Mouse (Mus musculus) spleen, postnatal 10 days (tissue): ENCODE measurements around the gene B9d2.
A peak's percentile ranks its signal among the peaks of the same experiment; 100 is the strongest.

Experiments used
- DNase-seq, 2 experiments: peaks; one replicate each; pipeline ENCODE4 v3.0.0; 2021 to 2022; ENCODE audit warnings: low spot score in 2 of 2

The B9d2 gene

GRCm38 (mm10) chr7:25680514-25681258 is at the start of gene B9d2:
TSS of gene B9d2 (plus strand) at chr7:25680780.
- DNase-seq: peak; percentile 99 to 100

DNA sequence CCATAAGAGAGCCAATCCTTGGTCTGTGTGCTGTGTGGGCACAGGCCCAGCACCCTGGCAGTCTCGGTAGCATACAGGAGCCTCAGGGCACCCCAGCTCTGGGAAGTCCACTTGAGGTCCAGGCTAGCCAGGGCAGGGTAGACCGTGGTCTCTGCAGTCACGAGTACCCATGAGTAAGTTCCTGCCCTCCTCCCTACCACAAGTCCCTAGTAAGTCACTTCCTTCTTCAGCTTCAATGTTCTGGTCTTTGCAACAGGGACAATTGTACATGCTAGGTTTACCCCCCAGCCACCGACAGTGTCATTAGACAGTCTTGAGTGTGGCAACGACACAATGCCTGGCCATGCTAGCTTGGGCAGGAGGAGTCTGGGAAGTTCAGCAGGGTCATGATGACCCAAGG is 47.9 kb upstream of the B9d2 start:
- DNase-seq: no peak

GRCm38 (mm10) chr7:25636373-25636772 is 44.2 kb upstream of the B9d2 start:
- DNase-seq: peak in 1 of 2 experiments; percentile 75

DNA sequence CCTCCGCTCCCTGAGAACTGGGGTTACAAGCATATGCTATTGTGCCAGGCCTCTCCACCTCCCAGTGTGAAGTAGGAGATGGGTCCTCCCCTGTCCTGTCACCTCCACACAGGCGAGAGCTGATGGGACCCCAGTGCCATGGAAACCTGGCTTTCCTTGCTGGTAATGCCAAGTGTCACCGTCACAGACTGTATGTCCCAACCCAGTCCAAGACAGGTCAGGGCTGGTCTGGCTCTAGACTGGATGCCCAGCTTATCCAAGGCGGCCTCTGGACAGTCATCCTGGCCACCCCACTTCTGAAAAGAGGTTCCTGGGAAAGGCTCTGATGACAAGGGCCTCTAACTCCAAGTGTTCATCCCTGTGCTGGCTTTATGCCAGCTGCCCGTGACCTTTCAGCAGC is 43.5 kb upstream of the B9d2 start:
- no peak for DNase-seq

GRCm38 (mm10) chr7:25639754-25640153 is 40.8 kb upstream of the B9d2 start:
- DNase-seq: no peak

DNA sequence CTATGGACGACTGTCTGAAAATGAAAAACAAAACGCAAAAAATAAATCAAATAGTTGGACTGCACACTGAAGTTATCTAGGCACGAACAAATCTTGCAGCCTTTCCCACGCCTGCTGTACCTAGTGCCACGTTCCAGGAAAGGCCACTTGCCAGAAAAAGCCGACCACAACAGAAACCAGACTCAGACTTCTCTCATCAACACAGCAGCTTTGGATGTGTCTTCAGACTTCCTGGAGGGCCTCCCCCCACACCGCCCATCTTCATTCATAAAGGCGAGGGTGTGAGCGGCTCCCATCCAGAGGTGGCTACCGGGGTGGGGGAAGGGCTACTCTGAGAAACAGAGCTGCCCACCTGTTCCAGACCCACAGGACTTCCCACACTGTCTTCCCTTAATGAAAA is 36.4 kb upstream of the B9d2 start:
- no peak for DNase-seq

- no peak for DNase-seq
Observed at GRCm38 (mm10) chr7:25644631-25645030, 35.9 kb upstream of the B9d2 start.

- no peak for DNase-seq
Observed at GRCm38 (mm10) chr7:25645074-25645473, 35.5 kb upstream of the B9d2 start.

DNA sequence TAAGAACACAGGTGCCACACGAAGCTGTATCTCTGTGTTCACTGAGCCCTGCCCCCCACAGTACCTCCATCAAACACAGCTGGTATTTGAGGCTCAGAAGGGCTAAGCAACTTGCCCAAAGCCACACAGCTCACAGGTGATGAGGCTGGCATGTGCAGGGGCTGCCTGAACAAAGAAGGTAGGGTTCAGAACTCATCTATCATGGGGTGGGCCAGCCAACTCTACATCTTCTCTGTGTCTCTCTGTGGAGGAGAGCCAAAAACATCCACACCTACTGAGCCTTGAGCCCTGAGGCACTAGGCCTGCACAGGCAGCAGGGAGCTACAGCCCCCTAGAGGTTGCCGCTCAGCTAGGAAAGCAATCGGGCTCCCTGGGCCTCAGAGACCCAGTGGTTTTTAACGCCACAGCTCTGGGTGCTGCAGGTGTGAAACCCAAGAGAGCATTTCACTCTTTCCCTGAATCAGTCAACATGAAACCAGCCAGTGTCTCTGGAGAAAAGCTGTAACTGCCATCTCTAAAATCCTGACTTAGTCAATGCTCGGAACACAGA is 32.9 kb upstream of the B9d2 start:
- DNase-seq: peak in 1 of 2 experiments; percentile 69

DNA sequence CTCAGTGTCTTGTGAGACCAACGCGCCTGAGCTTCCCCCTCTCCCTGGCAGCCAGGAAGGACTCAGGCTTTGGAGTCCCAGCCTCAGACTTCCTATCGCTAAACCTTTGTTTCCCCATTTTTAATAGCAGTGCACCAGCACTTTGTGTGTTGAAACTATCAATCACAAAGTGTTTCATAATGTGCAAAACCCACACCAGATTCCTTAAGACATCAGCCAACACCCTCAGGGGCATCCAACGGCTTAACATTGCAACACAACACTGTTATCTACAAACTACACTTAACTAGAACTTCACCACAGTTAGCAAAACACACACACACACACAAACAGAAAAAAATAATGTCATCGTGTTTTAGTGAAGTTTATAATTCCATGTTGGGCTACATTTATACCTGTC is 30.7 kb upstream of the B9d2 start:
- no peak for DNase-seq

DNA sequence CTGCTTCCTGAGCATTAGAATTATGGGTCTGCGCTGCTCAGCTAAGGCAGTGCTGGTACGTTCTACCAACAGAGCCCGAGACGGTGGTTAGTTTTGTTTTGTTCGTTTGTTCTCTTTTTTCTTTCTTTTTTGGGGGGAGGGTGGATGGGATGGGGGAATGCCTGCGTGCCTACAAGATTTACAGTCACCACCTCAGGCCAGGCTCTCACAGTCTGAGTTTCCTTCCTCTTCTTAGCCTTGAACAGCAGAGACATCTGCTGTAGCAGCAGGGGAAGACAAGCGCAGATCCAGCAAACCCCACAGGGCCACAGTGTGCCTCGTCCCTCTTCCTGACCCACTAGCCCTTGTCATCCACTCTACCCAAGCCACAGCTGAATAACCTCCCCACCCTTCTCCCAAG is 29.3 kb upstream of the B9d2 start:
- DNase-seq: peak in 1 of 2 experiments; percentile 60

DNA sequence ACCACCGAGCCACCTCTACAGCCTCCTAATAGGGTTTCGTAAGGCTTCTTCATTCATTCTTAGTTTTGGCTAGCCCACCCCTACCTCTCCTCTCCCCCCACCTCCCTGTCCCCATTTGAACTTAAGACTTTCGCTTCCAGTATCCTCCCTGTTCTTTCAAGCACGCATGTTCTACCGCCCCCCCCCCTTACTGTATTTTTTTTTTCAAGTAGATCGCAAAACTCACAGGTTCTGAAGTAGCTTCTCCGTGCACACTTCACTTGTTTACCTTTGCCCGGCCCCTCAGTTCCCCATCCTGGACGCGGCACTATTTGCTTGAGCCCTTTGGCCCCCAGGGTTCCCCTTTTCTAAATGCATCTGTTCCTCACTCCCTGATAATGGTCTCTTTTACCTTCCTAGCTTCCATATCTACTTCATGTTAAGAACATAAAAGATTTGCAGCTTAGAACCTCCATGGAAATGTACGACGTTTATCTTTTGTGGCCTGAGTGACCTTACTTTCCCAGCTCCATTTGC is 28.3 kb upstream of the B9d2 start:
- peak in 1 of 2 experiments; percentile 61 for DNase-seq

DNA sequence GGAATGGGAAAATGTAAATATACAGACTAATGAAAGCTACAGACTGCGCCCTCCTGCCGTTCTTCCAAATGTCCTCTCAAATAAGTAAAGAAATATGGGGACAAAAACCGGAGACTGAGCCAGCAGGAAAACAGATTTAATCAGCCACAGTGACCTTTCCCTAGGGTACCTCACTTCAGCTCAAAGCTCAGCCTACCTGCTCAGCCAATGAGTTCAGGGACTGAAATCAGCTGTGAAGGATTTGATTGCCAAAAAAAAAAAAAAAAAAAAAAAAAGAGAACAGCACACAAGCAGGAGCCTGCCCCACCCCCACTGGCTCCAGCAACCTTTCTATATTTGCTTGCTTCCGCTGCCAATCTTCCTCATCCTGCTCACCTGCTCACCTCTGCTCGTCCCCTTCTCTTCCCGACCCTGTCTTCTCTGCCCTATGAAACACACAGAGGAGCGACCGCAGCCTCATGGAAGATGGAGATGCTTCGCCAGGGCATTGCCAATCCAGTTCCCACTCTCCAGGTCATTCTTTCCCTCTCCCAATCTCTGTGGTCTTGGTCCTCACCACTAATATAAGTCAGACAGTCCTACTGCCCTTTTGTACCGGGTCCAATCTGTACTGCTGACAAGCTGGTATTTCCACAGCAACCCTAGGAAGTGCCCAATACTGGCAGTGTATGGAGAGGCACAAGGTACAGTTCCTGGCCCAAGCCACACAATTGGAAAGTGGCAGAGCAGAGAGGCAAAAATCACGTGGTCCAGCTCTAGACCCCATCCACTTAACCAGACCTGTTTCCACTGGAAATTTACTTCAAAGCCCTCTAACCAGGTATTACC is 24.8 kb upstream of the B9d2 start:
- DNase-seq: no peak

- no peak for DNase-seq
Observed at GRCm38 (mm10) chr7:25657785-25658184, 22.8 kb upstream of the B9d2 start.

- DNase-seq: peak; percentile 96 to 99
Observed at GRCm38 (mm10) chr7:25658657-25659472, 21.7 kb upstream of the B9d2 start, which contains the start of the genes Bckdha and Exosc5. TSS of gene Bckdha (minus strand) at chr7:25658981. TSS of gene Exosc5 (plus strand) at chr7:25659164.

DNA sequence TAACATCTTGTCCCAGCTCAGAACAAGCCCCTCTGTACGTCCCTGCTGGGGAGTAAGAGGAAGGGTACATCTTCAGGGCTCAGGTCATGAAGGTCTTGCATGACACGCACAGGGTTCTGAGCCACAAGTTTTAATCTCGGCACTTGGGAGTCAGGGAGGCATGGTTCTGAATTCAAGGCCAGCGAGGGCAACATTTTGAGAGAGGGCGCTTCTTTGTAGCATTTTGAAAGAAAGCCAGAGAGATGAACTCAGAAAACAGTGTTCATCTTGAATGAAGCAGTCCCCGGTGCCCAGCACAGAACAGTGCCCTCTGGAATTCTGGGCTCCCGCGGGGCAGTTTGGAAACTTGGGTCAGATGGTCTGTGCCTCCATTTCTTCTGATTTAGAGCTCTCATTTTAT is 14.2 kb upstream of the B9d2 start:
- no peak for DNase-seq

- DNase-seq: no peak
Observed at GRCm38 (mm10) chr7:25669158-25669557, 11.4 kb upstream of the B9d2 start.

GRCm38 (mm10) chr7:25669631-25670030 is 10.9 kb upstream of the B9d2 start:
- no peak for DNase-seq

GRCm38 (mm10) chr7:25670096-25670495 is 10.5 kb upstream of the B9d2 start:
- DNase-seq: no peak

DNA sequence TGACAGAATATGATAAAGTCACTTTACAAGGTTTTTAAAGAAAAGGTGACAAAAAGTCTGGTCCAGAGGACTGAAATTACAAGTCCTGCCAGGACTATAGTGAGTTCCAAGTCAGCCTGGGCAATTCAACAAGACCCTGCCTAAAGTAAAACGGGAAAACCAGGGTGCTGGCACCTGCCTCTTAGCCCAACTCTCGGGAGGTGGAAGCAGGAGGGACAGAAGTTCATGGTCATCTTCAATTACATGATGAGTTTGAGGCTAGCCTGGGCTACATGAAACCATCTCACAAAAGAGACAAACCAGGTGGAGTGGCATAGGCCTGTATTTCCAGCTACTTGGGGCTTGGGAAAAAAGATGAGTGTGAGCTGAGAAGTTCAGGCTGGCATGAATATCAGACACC is 8.9 kb upstream of the B9d2 start:
- no peak for DNase-seq

DNA sequence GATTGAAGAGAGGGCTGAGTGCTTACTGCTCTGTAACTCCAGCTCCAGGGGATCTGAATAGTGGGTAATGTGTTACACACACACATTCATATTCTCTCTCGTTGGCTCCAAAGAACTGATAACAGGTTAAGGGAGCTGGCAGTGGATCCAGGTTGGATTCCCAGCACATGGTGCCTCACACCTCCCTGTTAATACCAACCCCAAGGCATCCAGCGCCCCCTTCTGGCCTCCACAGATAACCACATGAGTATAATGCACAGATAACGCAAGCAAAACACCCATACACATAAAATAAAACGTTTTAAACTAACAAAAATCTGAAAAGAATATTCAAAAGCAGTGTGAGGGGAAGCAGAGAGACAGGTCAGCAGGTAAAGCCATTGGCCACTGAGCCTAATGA is 8.1 kb upstream of the B9d2 start:
- DNase-seq: no peak

DNA sequence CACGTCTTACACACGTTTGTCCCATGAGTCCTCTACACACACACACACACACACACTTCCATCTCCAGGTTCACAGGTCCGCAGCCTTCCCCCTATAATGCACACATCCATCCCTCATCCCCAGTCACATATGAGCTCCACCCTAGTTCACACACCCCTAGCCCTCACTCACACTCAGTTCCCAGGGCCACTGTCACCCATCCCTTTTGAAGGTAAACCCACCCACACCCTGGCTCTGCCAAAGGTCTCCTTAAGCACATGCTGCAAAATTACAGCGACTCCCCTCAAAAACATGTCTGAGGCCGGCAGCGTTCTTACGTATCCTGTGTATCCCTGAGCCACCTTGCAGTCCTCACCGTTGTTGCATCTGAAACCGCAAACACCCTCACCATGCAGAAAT is 6.3 kb upstream of the B9d2 start:
- DNase-seq: no peak
